Mouse (Mus musculus) hindbrain, embryonic 14.5 days (tissue): Measurements from ENCODE around the gene Zfp709. TPM values are rescaled to one million over a fixed set of nuclear protein-coding genes. Genes with fewer than 3 reads are reported as not detected.
"Not testable (repeated sequence)": the region's sequence is repeated elsewhere in the genome, so short reads cannot be mapped to it uniquely, and the experiment has no call there.

Experiments used
- ATAC-seq: fragments of 200-750 bp; cut with Nextera tagmentation; 2 replicates; pipeline ENCODE4 v1.8.0; 2017; ENCODE audit warnings: moderate number of reproducible peaks, mild to moderate bottlenecking, moderate TSS enrichment, moderate library complexity; ENCODE audit not compliant: low FRiP score
- DNase-seq: peaks from one replicate; pipeline ENCODE4 v3.0.0-alpha.2; 2015; ENCODE audit warnings: low spot score
- H3K27ac ChIP-seq: fragments of 300-500 bp; sonication (generic); 2 replicates; pipeline ENCODE4 v1.5.1; 2014; ENCODE audit warnings: mild to moderate bottlenecking, moderate library complexity
- H3K27me3 ChIP-seq: fragments of 300-500 bp; sonication (generic); 2 replicates; pipeline ENCODE4 v1.6.1; 2014; ENCODE audit warnings: mild to moderate bottlenecking, low read length, mixed read lengths; ENCODE audit not compliant: control insufficient read depth, insufficient read depth
- H3K36me3 ChIP-seq: fragments of 300-500 bp; sonication (generic); replicated peaks from 2 replicates; pipeline ENCODE4 v1.6.1; 2014; ENCODE audit not compliant: control insufficient read depth, insufficient read depth
- H3K4me1 ChIP-seq: fragments of 300-500 bp; sonication (generic); replicated peaks from 2 replicates; pipeline ENCODE4 v1.6.1; 2014; ENCODE audit warnings: antibody characterized with exemption, low read length, mixed read lengths; ENCODE audit not compliant: control insufficient read depth, insufficient read depth
- H3K4me2 ChIP-seq: fragments of 300-500 bp; sonication (generic); replicated peaks from 2 replicates; pipeline ENCODE4 v1.6.1; 2014; ENCODE audit warnings: mild to moderate bottlenecking, moderate library complexity
- H3K4me3 ChIP-seq: fragments of 300-500 bp; sonication (generic); replicated peaks from 2 replicates; pipeline ENCODE4 v1.5.1; 2014; ENCODE audit warnings: mild to moderate bottlenecking, low read length
- H3K9ac ChIP-seq: fragments of 300-500 bp; sonication (generic); 2 replicates; pipeline ENCODE4 v1.6.1; 2014
- H3K9me3 ChIP-seq: fragments of 300-500 bp; sonication (generic); 2 replicates; pipeline ENCODE4 v1.6.1; 2016; ENCODE audit warnings: low read length; ENCODE audit not compliant: control insufficient read depth
- WGBS: fragments of 180-500 bp; shearing (Covaris S2); extraction: QIAGEN DNeasy Blood & Tissue Kit; methylation state at CpG from one replicate; pipeline ENCODE4 v1.1.7; 2014; 5-methylcytosine and 5-hydroxymethylcytosine counted together
- polyA plus RNA-seq: library from polyadenylated mRNA; unstranded; fragments of >200 nt; fragmentation: Nextera tagmentation; extraction: Ambion mirVana; gene quantifications from 2 replicates; pipeline ENCODE4 v1.2.1, GENCODE M21; 2014

Zfp709 gene
- polyA plus RNA-seq, 1 experiment from 2014 or later: 9.8 TPM

GRCm38 (mm10) chr8:71912286-71912685 is 30.5 kb downstream of the Zfp709 start:
- WGBS: 88% methylated on average over 2 of the region's 2 CpGs
- no peak overlapping the region for H3K27ac ChIP-seq
- no peak overlapping the region for H3K4me3 ChIP-seq
- H3K36me3 ChIP-seq: peaks cover 31% of the 10 kb centered on the region
- DNase-seq (no peak), ATAC-seq (no peak)
- H3K9me3 ChIP-seq: no peaks in the 10 kb centered on the region
- no peak overlapping the region for H3K4me2 ChIP-seq
- H3K9ac ChIP-seq: no peak overlapping the region
- no peaks in the 10 kb centered on the region for H3K27me3 ChIP-seq
- peaks cover 15% of the 10 kb centered on the region for H3K4me1 ChIP-seq

GRCm38 (mm10) chr8:71922567-71923401 is 41.0 kb downstream of the Zfp709 start:
- H3K27me3 ChIP-seq: no peaks in the 10 kb centered on the region
- DNase-seq (peak; percentile 91), ATAC-seq (peak; percentile 100)
- H3K4me2 ChIP-seq: peak overlapping the region; percentile 81
- peaks cover 11% of the 10 kb centered on the region for H3K4me1 ChIP-seq
- H3K9ac ChIP-seq: peak overlapping the region; percentile 90
- peak overlapping the region; percentile 61 for H3K4me3 ChIP-seq
- peaks cover 8% of the 10 kb centered on the region; the same call in 1 of the 2 replicates for H3K36me3 ChIP-seq
- no peaks in the 10 kb centered on the region for H3K9me3 ChIP-seq
- WGBS: under 1% methylated on average over 57 of the region's 57 CpGs
- H3K27ac ChIP-seq: peak overlapping the region; percentile 96

- Histone ChIP-seq H3K4me1 (peaks cover 11% of the 10 kb centered on the region), H3K4me2 (no peak overlapping the region), H3K9ac (no peak overlapping the region), H3K4me3 (no peak overlapping the region), H3K9me3 (no peaks in the 10 kb centered on the region), H3K27me3 (no peaks in the 10 kb centered on the region), H3K36me3 (peaks cover 25% of the 10 kb centered on the region), H3K27ac (no peak overlapping the region)
- WGBS: 97% methylated on average over 5 of the region's 5 CpGs
- DNase-seq (no peak), ATAC-seq (no peak)
These were observed 44.0 kb downstream of the Zfp709 start for GRCm38 (mm10) chr8:71925791-71926190.

DNA sequence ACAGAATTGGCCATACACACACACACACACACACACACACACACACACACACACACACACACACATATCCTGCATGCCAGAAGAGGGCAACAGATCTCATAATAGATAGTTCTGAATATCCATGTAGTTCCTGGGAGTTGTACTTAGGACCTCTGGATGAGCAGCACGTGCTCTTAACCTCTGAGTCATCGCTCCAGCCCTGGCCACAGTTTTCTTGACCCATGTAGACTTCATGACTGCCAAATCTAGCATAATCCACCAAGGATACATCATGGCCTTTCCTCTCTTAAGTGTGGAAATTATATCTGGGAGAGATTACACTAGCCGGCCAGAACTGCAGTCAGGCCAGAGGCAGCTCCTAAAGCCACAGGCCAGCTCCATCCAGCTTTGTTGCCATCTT is 44.7 kb downstream of the Zfp709 start:
- H3K9me3 ChIP-seq: peaks cover 3% of the 10 kb centered on the region; the same call in 1 of the 2 replicates

DNA sequence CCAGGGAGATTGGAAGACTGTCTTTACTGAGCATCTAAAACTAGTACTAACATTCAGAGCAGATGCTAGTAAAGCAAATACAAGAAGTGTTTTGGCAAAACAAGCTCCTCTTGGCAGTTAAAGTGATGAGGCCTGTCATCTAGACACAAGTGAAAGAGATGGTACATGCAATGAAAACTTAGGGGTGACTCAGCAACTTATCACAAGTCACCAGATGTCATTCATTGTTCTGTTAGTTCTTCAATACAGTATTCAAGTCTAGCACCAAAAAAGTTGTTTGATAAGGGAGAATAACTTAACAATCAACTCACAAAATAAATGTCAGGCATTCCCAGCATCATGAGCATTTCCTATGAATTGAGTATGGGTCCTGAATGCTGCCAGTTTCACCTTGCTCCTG is 46.0 kb downstream of the Zfp709 start:
- no peak overlapping the region for H3K4me3 ChIP-seq
- ATAC-seq (no peak), DNase-seq (no peak)
- H3K36me3 ChIP-seq: peaks cover 37% of the 10 kb centered on the region
- H3K27me3 ChIP-seq: no peaks in the 10 kb centered on the region
- no peak overlapping the region for H3K27ac ChIP-seq
- H3K4me2 ChIP-seq: no peak overlapping the region
- H3K9ac ChIP-seq: no peak overlapping the region
- peaks cover 5% of the 10 kb centered on the region; the same call in 1 of the 2 replicates for H3K9me3 ChIP-seq
- peaks cover 11% of the 10 kb centered on the region for H3K4me1 ChIP-seq

More for the DNA sequence above, 44.7 kb downstream of the Zfp709 start:
- Histone ChIP-seq H3K27me3 (no peaks in the 10 kb centered on the region), H3K4me1 (peaks cover 11% of the 10 kb centered on the region), H3K27ac (no peak overlapping the region), H3K9ac (no peak overlapping the region), H3K36me3 (peaks cover 33% of the 10 kb centered on the region), H3K4me2 (no peak overlapping the region), H3K4me3 (no peak overlapping the region)
- DNase-seq (no peak), ATAC-seq (no peak)
- 100% methylated on average over 3 of the region's 3 CpGs for WGBS

- not testable (repeated sequence) for H3K27ac ChIP-seq, H3K36me3 ChIP-seq, H3K27me3 ChIP-seq, H3K4me1 ChIP-seq, ATAC-seq, H3K9ac ChIP-seq, H3K4me2 ChIP-seq, H3K9me3 ChIP-seq, H3K4me3 ChIP-seq, DNase-seq
- 93% methylated on average over 2 of the region's 2 CpGs for WGBS
These were observed 56.2 kb downstream of the Zfp709 start for GRCm38 (mm10) chr8:71938037-71938436.

- no peaks in the 10 kb centered on the region for H3K9me3 ChIP-seq
- H3K4me3 ChIP-seq: no peak overlapping the region
- DNase-seq: no peak
- no peaks in the 10 kb centered on the region for H3K36me3 ChIP-seq
- no peak overlapping the region for H3K9ac ChIP-seq
- H3K4me1 ChIP-seq: no peaks in the 10 kb centered on the region
- no peak for ATAC-seq
- no peak overlapping the region for H3K27ac ChIP-seq
- no peak overlapping the region for H3K4me2 ChIP-seq
- no peaks in the 10 kb centered on the region for H3K27me3 ChIP-seq
- 81% methylated on average over 2 of the region's 2 CpGs for WGBS
These were observed 58.7 kb downstream of the Zfp709 start for GRCm38 (mm10) chr8:71940293-71941208.

- no peak overlapping the region for H3K4me2 ChIP-seq
- ATAC-seq: no peak
- WGBS: 88% methylated on average over 1 of the region's 1 CpGs
These were observed 60.0 kb downstream of the Zfp709 start for GRCm38 (mm10) chr8:71941776-71942175.

More at GRCm38 (mm10) chr8:71941776-71942175, 60.0 kb downstream of the Zfp709 start:
- H3K36me3 ChIP-seq: no peaks in the 10 kb centered on the region
- no peak overlapping the region for H3K9ac ChIP-seq
- H3K9me3 ChIP-seq: no peaks in the 10 kb centered on the region
- no peak overlapping the region for H3K27ac ChIP-seq
- no peak overlapping the region for H3K4me3 ChIP-seq
- DNase-seq: no peak
- H3K4me1 ChIP-seq: no peaks in the 10 kb centered on the region
- no peaks in the 10 kb centered on the region for H3K27me3 ChIP-seq
